Mouse (Mus musculus) heart, adult 18-20 months (tissue): Measurements from ENCODE around the gene Dnah7a. TPM values are rescaled to one million over a fixed set of nuclear protein-coding genes. Genes with fewer than 3 reads are reported as not detected.
A peak's percentile ranks its signal among the peaks of the same experiment; 100 is the strongest.
"Not testable (repeated sequence)": the region's sequence is repeated elsewhere in the genome, so short reads cannot be mapped to it uniquely, and the experiment has no call there.

Experiments
- DNase-seq, 2 experiments: peaks; one replicate each; pipeline ENCODE4 v3.0.0; 2021 to 2022; ENCODE audit warnings: mixed read lengths in 1 of 2
- long read RNA-seq, 2 experiments: library from polyadenylated mRNA; stranded (forward); transcript quantifications; one replicate each; pipeline ENCODE4 v2.0.0; 2021
- total RNA-seq, 2 experiments: library from RNA; stranded (reverse); gene quantifications; 2 replicates each; pipeline ENCODE4 v1.2.3; 2021

The Dnah7a gene
- total RNA-seq, result under 1 TPM in 1 of 2 experiments, not detected in 1; 0.13 TPM
- long read RNA-seq, experiment 1, result 0 reads
- long read RNA-seq, experiment 2, result 0 reads

DNA sequence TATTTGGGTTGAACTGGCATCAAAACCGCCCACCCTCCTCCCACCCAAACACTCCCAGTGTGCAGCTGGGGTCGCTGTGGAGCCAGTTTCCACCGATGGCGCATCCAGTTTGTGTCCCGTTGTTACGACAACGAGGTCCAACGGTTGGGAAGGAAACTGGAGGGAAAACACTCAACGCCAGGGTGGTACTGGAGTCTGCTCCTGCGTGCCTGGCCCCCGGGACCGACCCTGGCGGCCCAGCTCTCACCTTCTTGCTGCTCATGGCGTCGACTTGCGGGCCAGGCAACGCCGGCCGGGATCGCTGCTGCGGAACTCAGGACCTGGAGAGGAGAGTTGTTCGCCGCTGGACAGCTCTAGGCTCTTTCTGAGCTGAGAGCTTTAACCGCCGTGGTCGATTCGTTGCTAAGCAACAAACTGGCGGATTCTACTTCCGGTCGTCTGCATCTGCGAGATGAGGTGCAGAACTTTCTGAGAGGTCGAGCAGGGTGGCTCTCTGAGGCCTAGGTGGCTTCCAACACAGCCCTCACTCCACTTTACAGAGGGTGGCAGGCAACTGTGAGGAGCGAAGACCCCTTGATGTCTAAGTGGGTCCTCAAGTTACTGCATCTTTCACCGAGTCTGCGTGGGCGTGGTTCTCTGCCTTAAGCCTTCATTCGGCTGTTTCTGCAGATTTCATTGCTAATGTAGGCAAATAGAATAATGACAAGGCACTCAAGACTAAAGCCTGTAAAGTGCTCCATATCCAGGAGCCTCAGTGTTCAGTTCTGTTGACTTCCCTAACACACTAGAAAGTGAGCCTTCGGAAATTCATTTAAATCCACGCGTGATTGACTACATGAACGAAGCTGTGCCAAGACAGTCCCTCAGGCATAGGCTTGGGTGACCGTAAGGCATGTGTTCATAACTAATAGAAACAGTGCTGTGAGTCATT is at the start of gene Dnah7a:
Gene Dnah7a (minus strand): TSS at position 354 of the 931 bp plus-strand sequence.
- DNase-seq, result peak; percentile 9 to 14

DNA sequence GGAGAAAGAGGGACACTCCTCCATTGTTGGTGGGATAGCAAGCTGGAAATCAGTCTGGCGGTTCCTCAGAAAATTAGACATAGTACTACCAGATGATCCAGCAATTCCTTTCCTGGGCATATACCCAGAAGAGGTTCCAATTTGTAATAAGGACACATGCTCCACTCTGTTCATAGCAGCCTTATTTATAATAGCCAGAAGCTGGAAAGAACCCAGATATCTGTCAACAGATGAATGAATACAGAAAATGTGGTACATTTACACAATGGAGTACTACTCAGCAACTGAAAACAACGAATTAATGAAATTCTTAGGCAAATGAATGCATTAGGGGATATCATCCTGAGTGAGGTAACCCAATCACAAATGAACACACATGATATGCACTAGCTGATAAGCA is 46.9 kb upstream of the Dnah7a start:
- DNase-seq, result not testable (repeated sequence)

DNA sequence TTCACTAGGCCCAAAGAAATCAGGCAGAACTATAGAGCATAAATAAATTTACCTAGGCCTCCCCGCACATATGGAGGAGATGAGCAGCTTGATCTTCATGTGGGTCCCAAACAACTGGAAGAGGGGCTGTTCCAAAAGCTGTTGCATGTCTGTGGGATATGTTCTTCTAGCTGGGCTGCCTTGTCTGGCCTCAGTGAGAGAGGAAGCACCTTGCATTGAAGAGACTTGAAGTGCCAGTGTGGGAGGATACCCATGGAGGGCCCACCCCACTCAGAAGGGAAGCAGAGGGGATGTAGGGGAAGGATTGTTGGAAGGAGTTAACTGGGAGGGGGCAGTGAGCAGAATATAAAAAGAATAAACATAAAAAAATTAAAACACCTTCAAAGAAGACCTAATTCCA is 44.6 kb upstream of the Dnah7a start:
- no peak for DNase-seq

DNA sequence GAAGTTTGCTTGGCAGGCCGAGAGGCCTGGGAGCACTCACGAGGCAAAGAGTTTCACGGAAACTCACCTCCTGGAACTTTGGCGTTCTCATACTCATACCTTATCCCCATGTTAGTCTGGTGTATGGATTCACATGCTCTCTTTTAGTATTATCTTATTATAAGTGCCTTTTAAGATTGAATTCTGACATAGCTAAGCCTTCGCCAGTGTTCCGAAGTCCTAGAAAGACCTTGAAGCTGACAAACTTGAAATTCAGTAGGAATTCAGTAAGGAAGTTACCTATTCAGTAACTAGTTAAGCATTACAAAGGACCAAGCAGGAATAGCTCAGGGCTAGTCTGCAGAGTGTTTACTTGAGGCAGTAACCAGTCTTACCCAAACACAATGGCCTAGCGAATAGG is 44.1 kb upstream of the Dnah7a start:
- DNase-seq, result not testable (repeated sequence)

- not testable (repeated sequence) for DNase-seq
Observed at GRCm38 (mm10) chr1:53749881-53750385, 43.3 kb upstream of the Dnah7a start.

- no peak for DNase-seq
Observed at GRCm38 (mm10) chr1:53748571-53748970, 42.0 kb upstream of the Dnah7a start.

DNA sequence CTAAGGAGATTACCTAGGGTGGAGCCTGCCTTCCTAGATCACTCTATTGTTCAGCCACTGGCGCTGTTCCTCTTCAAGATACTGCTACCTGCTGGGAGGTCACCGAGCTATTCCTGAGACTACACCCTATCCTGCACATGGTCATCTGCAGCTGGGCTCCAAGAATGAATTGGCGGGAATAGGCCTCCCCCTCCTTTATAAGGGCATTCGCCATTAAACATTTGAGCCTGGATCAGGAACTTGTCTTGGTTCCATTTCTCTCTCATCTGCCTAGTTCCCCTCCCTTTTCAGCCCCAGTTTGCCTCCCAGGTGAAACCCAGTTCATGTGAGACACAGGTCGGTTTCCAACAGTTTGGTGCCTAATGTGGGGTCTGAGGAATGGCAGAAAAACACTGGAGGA is 39.4 kb upstream of the Dnah7a start:
- DNase-seq, result no peak

DNA sequence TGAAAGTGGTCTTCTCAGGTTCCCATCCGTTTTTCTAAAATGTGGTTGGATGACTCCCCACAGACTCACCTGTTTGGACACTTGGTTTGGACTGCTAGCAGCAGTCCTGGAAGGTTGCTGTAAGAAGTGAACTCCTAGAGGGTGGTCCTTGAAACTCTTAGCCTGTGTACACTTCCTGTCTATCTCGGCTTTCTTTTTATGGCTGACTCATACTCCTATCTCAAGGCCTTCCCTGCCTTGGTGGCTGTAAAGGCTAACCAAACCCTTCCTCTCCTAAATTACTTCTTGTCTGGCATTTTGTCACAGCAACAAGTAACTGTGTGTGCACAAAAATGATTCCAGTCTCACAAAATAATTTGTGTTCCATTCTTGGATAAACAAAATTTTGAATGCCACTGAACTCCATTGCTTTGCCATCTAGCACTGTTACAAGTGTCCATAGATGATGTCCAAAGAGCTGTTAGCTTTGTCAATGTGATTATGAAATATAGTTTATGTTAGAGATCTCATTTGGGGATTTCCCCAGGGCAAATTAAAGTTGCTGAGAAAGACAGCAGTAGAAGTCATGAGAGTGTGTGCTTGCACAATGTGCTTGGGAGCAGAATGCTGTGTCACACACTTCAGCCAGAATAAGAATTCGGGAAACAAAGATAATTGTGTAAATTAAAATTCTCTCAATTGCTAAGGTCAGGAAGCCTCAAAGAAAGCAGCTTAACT is 35.3 kb upstream of the Dnah7a start:
- no peak for DNase-seq

DNA sequence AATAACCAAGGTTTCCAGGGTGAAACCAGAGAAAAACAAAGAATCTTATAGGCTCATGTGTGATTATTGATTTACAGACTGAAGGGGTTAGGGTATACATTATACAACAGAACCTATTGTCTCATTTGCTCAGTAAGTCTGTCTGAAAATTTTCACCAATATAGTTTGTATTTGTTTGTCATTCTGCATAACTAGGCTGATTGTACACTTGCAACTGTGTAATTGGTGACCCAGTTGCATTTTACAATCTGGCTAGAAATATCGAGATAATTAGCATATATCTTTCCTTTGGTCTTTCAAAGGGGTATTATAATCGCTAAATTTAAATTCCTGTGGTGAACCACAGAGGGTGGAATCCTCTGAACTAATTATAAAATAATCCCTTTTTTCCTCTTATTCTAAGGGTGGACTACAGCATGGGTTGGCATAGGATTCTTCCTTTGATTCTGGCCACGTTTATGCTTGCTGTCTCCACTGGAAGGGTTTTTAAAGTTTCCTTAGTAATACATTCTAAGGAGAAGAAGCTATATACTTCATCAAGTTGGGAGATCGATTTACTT is 34.3 kb upstream of the Dnah7a start:
- no peak for DNase-seq

DNA sequence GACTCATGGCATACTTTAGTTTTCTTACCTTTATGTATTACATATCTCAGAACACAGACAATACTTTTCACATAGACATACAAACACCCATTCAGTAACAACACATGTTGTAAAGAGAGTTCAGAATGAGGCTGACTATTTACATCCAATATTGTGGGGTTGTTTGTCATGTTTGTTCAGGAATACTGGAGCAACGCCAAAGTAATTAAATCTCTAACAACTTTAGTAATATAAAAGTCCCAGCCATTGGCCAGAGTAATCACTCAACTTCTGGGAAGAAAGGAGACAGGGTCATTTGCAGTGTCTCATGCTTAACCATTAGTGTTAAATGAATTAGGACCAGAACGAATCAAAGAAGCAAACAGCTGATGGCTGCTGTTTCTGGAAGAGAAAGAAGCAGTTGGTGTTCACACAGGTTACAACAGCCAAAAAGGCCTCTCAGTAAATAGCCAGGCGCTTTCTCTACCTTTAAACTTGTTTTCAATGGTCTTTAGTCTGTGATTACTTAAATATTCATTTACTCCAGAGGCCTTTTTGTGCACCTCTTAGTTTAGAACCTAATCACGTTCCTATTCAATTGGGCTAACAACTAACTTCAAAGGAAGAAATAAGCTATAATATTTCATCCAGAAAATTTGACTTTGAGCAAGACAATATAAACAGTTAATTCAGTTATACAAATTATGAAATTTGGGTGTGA is 33.6 kb upstream of the Dnah7a start:
- not testable (repeated sequence) for DNase-seq

- no peak for DNase-seq
Observed at GRCm38 (mm10) chr1:53736583-53736982, 30.0 kb upstream of the Dnah7a start.

DNA sequence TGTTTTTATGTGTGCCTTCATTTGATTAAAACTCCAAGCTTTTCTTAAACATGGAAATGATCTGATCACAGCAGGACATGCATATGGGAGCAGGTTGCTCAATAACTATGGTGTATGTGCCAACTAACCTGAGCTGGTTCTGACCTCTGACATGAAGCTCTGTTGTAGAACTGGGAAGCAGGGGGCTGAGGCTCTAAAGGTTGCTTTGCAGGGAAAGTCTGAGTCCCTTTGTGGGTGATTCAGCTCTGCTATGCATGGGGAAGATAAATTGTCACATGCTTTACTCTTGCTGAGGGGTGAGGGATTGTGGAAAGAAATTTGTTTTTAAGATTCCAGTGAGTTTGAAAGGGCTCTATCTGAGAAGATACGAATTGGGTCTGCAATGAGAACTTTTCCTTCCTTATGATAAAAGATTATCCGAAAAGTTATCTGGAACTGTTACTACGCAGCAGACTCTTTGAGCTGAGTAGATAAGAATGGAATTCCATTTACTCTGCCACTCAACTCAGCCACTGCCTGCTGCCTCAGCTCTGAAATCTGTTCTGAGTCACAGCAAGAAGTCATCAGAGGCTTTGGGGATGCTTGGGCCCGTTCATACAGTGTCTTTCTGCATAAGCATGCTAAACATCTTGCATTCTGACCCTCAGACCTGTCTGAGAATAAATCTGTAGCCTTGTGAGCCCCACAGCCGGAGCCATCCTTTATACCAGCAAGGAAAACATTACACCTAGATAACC is 22.1 kb upstream of the Dnah7a start:
- DNase-seq, result no peak

GRCm38 (mm10) chr1:53726883-53727282 is 20.3 kb upstream of the Dnah7a start:
- DNase-seq, result no peak

- no peak for DNase-seq
Observed at GRCm38 (mm10) chr1:53721353-53721752, 14.8 kb upstream of the Dnah7a start.

DNA sequence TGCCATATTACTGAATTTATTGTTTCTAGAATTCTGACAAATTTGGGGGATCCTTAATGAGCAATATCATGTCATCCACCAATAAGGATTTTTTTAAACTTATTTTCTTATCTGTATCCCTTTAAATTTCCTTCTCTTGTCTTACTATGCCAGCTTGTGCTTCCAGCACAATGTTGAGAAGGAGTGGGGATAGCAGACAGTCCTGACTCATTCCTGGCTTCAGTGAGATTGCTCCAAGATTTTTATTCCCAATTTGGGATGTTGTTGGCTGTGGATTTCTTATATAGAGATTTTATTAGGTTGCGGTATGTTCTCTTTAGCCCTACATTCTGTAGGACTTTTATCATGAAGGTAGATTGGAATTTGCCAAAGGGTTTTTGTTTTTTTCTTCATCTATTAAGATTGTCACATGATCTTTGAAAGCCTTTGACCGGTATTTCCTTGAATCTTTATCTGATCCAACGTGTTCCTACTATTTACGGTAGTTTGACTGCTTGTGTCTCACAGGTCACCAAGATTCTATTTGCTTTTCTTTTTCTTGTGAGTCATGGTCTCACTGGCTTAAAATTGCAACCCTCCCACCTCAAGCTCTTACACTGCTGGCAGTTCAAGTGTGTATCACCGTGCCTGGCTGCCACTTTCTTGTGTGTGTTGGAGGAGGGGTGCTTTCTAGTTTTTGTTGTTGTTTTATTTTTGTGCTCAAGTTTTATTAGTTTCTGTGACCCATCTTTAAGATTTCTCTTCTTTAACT is 14.2 kb upstream of the Dnah7a start:
- no peak for DNase-seq

DNA sequence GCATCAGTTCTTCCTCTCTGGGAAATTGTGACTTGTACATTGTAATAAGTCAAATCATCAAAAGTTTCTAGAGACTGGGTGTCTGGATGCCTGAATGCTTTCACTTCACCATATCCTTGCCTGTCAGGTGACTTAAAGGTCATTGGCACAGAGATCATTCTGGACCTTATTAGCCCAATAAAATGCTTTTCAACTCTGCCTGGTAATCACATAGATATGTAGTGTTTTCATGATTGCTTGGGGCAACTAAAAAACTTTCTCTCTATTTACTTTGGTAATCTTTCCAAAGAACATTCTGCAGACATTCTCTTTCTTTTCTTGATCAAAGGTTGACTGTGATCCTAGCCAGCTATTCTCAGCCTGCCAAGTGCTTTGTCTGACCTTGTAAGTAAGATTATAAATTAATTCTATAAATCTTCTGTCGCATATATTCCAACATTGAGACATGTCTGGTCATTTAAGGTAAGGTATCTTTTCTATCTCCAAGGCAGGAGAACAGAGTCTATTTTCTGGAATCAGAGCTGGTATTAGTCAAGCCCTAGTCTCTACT is 9.5 kb upstream of the Dnah7a start:
- DNase-seq, result no peak

DNA sequence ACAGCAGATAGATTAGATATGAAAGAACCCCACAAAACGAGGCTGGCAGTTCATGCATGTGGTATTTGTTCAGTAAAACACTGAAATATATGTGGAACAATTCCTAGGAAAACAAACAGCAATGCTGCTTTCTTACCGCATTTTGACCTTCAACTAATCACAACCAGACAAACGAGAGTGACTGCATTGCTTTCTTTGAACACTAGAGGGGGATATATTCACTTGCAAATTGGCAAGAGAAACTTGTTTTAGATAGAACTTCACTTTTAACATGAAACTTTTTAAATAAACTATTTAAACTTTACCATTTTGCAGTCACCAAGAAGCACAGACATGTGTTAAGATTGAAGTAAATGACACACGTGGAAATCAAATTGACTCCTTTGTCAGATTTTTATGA is 8.9 kb upstream of the Dnah7a start:
- DNase-seq, result peak; percentile 24 to 78

DNA sequence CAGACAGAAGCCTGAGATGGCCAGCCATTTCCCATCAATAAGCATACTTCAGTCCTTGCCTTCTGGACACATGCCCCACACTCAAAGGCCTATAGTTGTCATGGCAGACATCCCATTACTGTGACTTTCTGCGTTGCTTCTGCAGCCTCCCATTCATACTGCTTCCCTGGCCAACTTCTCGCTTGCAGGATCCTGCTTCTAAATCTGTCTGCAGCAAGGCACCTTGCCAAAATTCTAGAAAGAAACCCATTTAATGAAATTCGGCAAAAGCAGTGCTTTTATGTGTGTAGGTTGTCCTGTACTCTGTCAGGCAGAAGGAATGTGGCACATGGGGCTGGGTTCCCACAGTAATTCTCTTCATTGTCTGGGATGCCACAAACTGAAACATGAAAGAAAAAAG is 6.8 kb upstream of the Dnah7a start:
- DNase-seq, result not testable (repeated sequence)

DNA sequence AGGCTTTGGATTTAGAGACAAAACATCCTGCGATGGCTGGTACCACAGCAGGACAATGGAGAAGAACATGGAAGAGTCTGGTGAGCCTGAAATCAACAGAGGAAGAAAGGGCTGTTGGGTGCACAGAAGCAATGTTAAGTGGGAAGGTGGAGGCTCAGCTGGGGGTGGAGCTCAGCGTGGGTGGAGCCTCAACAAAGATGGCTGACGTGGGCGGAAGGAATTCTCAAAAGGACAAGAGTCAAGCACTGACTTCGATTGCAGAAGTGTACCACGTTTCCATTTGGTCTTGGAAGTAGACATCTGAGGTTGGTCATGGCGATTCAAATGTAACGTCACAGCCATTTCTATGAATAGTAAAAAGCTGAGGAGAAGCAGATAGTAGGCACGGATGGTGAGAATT is 4.5 kb upstream of the Dnah7a start:
- DNase-seq, result no peak

DNA sequence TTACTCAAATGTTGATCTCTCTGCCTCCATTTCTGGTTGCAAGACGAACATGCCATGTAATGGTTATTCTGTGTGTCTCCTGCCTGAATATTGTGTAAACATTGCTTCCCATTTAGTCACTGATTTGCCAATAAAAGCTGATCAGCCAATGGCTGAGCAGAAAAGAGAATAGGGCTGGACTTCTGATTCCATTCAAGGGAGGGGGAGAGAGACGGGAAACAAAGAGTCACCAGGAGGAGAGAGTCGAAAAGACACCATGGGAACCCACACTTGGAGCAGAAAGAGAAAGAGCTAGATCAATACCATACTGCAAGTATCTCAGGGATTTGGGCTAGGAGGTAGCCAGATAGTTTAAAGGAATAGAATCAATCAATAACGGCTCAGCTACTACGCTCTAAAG is 3.0 kb upstream of the Dnah7a start:
- not testable (repeated sequence) for DNase-seq
